Mouse (Mus musculus) intestine, embryonic 16.5 days (tissue): ENCODE results near the gene Ccdc57. TPM values are rescaled to one million over a fixed set of nuclear protein-coding genes. Genes with fewer than 3 reads are reported as not detected.

Source experiments
- ATAC-seq: fragments of 200-750 bp; cut with Nextera tagmentation; 2 replicates; pipeline ENCODE4 v1.8.0; 2017; ENCODE audit warnings: moderate TSS enrichment, moderate library complexity
- H3K27ac ChIP-seq: fragments of 300-500 bp; sonication (generic); 2 replicates; pipeline ENCODE4 v1.5.1; 2014; ENCODE audit warnings: mild to moderate bottlenecking, low read length
- H3K27me3 ChIP-seq: fragments of 300-500 bp; sonication (generic); replicated peaks from 2 replicates; pipeline ENCODE4 v1.6.1; 2014; ENCODE audit warnings: low read length, control low read depth, mixed read lengths; ENCODE audit not compliant: control insufficient read depth, insufficient read depth
- H3K36me3 ChIP-seq: fragments of 300-500 bp; sonication (generic); 2 replicates; pipeline ENCODE4 v1.6.1; 2014; ENCODE audit warnings: low read length, control low read depth; ENCODE audit not compliant: control insufficient read depth, insufficient read depth
- H3K4me1 ChIP-seq: fragments of 300-500 bp; sonication (generic); 2 replicates; pipeline ENCODE4 v1.6.1; 2014; ENCODE audit warnings: low read length, control low read depth, mixed read lengths; ENCODE audit not compliant: control insufficient read depth, insufficient read depth
- H3K4me2 ChIP-seq: fragments of 300-500 bp; sonication (generic); 2 replicates; pipeline ENCODE4 v1.6.1; 2014; ENCODE audit warnings: low read depth, low read length, control low read depth
- H3K4me3 ChIP-seq: fragments of 300-500 bp; sonication (generic); 2 replicates; pipeline ENCODE4 v1.5.1; 2014; ENCODE audit warnings: mild to moderate bottlenecking, low read length
- H3K9ac ChIP-seq: fragments of 300-500 bp; sonication (generic); 2 replicates; pipeline ENCODE4 v1.6.1; 2014; ENCODE audit warnings: low read depth, low read length
- H3K9me3 ChIP-seq: fragments of 300-500 bp; sonication (generic); 2 replicates; pipeline ENCODE4 v1.6.1; 2016; ENCODE audit warnings: low read length, control low read depth; ENCODE audit not compliant: control insufficient read depth
- WGBS: fragments of 180-500 bp; shearing (Covaris S2); extraction: QIAGEN DNeasy Blood & Tissue Kit; methylation state at CpG from one replicate; pipeline ENCODE4 v1.1.7; 2014; 5-methylcytosine and 5-hydroxymethylcytosine counted together
- polyA plus RNA-seq: library from polyadenylated mRNA; unstranded; fragments of >200 nt; fragmentation: Nextera tagmentation; extraction: Ambion mirVana; gene quantifications from 2 replicates; pipeline ENCODE4 v1.2.1, GENCODE M21; 2015

Ccdc57 gene
- polyA plus RNA-seq, 1 experiment from 2014 or later: 4.3 TPM

- 83% methylated on average over 6 of the region's 6 CpGs for WGBS
- Histone ChIP-seq H3K4me2 (no peak overlapping the region), H3K9me3 (no peaks in the 10 kb centered on the region), H3K4me1 (peaks cover 5% of the 10 kb centered on the region), H3K36me3 (no peaks in the 10 kb centered on the region), H3K4me3 (no peak overlapping the region), H3K27me3 (no peaks in the 10 kb centered on the region), H3K9ac (no peak overlapping the region), H3K27ac (no peak overlapping the region)
- no peak for ATAC-seq
Measured at GRCm38 (mm10) chr11:120898114-120898548, 34.5 kb downstream of the Ccdc57 start.

- Histone ChIP-seq H3K4me2 (no peak overlapping the region), H3K9me3 (no peaks in the 10 kb centered on the region), H3K27me3 (no peaks in the 10 kb centered on the region), H3K36me3 (no peaks in the 10 kb centered on the region), H3K4me1 (no peaks in the 10 kb centered on the region; the same call in 1 of the 2 replicates), H3K27ac (no peak overlapping the region), H3K4me3 (no peak overlapping the region), H3K9ac (no peak overlapping the region)
- WGBS: 88% methylated on average over 6 of the region's 6 CpGs
- no peak for ATAC-seq
Measured at GRCm38 (mm10) chr11:120895441-120895840, 37.2 kb downstream of the Ccdc57 start.

- no peaks in the 10 kb centered on the region for H3K27me3 ChIP-seq
- no peak overlapping the region for H3K4me3 ChIP-seq
- H3K36me3 ChIP-seq: no peaks in the 10 kb centered on the region
- H3K9me3 ChIP-seq: no peaks in the 10 kb centered on the region
- 83% methylated on average over 8 of the region's 8 CpGs for WGBS
- H3K27ac ChIP-seq: no peak overlapping the region
- no peak overlapping the region for H3K4me2 ChIP-seq
- no peak for ATAC-seq
- no peak overlapping the region for H3K9ac ChIP-seq
- H3K4me1 ChIP-seq: no peaks in the 10 kb centered on the region; the same call in 1 of the 2 replicates
Measured at GRCm38 (mm10) chr11:120894397-120894796, 38.3 kb downstream of the Ccdc57 start.

- WGBS: 53% methylated on average over 3 of the region's 3 CpGs
- Histone ChIP-seq H3K36me3 (peaks cover 10% of the 10 kb centered on the region), H3K9me3 (peaks cover 6% of the 10 kb centered on the region; the same call in 1 of the 2 replicates), H3K27me3 (no peaks in the 10 kb centered on the region), H3K4me1 (no peaks in the 10 kb centered on the region), H3K27ac (no peak overlapping the region), H3K4me3 (no peak overlapping the region), H3K4me2 (no peak overlapping the region), H3K9ac (no peak overlapping the region)
- ATAC-seq: no peak
Measured at GRCm38 (mm10) chr11:120889216-120889615, 43.5 kb downstream of the Ccdc57 start.

- Histone ChIP-seq H3K27ac (no peak overlapping the region), H3K9ac (no peak overlapping the region), H3K4me3 (no peak overlapping the region), H3K9me3 (peaks cover 6% of the 10 kb centered on the region; the same call in 1 of the 2 replicates), H3K4me1 (no peaks in the 10 kb centered on the region), H3K4me2 (no peak overlapping the region), H3K36me3 (peaks cover 10% of the 10 kb centered on the region), H3K27me3 (no peaks in the 10 kb centered on the region)
- no peak for ATAC-seq
- WGBS: 91% methylated on average over 5 of the region's 5 CpGs
Measured at GRCm38 (mm10) chr11:120888718-120889117, 44.0 kb downstream of the Ccdc57 start.

GRCm38 (mm10) chr11:120887502-120887901, 45.2 kb downstream of the Ccdc57 start:
- 92% methylated on average over 5 of the region's 5 CpGs for WGBS
- Histone ChIP-seq H3K36me3 (peaks cover 10% of the 10 kb centered on the region), H3K4me2 (no peak overlapping the region), H3K9ac (no peak overlapping the region), H3K4me1 (no peaks in the 10 kb centered on the region), H3K27me3 (no peaks in the 10 kb centered on the region), H3K9me3 (peaks cover 6% of the 10 kb centered on the region; the same call in 1 of the 2 replicates), H3K27ac (no peak overlapping the region), H3K4me3 (no peak overlapping the region)
- ATAC-seq: no peak

- Histone ChIP-seq H3K27me3 (no peaks in the 10 kb centered on the region), H3K27ac (no peak overlapping the region), H3K4me2 (no peak overlapping the region), H3K4me1 (no peaks in the 10 kb centered on the region), H3K36me3 (peaks cover 10% of the 10 kb centered on the region), H3K4me3 (no peak overlapping the region), H3K9me3 (peaks cover 6% of the 10 kb centered on the region; the same call in 1 of the 2 replicates), H3K9ac (no peak overlapping the region)
- 66% methylated on average over 5 of the region's 5 CpGs for WGBS
- no peak for ATAC-seq
Measured at GRCm38 (mm10) chr11:120886462-120886861, 46.2 kb downstream of the Ccdc57 start.

- no peak overlapping the region for H3K27ac ChIP-seq
- WGBS: 88% methylated on average over 3 of the region's 3 CpGs
- H3K4me2 ChIP-seq: no peak overlapping the region
- H3K27me3 ChIP-seq: no peaks in the 10 kb centered on the region
- ATAC-seq: no peak
- no peaks in the 10 kb centered on the region for H3K4me1 ChIP-seq
- H3K4me3 ChIP-seq: no peak overlapping the region
- peaks cover 6% of the 10 kb centered on the region; the same call in 1 of the 2 replicates for H3K9me3 ChIP-seq
- peaks cover 10% of the 10 kb centered on the region for H3K36me3 ChIP-seq
- no peak overlapping the region for H3K9ac ChIP-seq
Measured at GRCm38 (mm10) chr11:120883601-120884000, 49.1 kb downstream of the Ccdc57 start.

GRCm38 (mm10) chr11:120882931-120883330, 49.7 kb downstream of the Ccdc57 start:
- 88% methylated on average over 4 of the region's 4 CpGs for WGBS
- Histone ChIP-seq H3K4me3 (no peak overlapping the region), H3K27me3 (no peaks in the 10 kb centered on the region), H3K9me3 (peaks cover 4% of the 10 kb centered on the region; the same call in 1 of the 2 replicates), H3K36me3 (peaks cover 10% of the 10 kb centered on the region), H3K9ac (no peak overlapping the region), H3K4me2 (no peak overlapping the region), H3K27ac (no peak overlapping the region), H3K4me1 (no peaks in the 10 kb centered on the region)
- no peak for ATAC-seq

- no peaks in the 10 kb centered on the region for H3K9me3 ChIP-seq
- no peaks in the 10 kb centered on the region for H3K36me3 ChIP-seq
- H3K4me1 ChIP-seq: no peaks in the 10 kb centered on the region
- no peak overlapping the region for H3K4me2 ChIP-seq
- no peak overlapping the region for H3K4me3 ChIP-seq
- 69% methylated on average over 6 of the region's 6 CpGs for WGBS
- H3K27ac ChIP-seq: no peak overlapping the region
- no peak overlapping the region for H3K9ac ChIP-seq
- no peak for ATAC-seq
- H3K27me3 ChIP-seq: no peaks in the 10 kb centered on the region
Measured at GRCm38 (mm10) chr11:120873206-120873605, 59.5 kb downstream of the Ccdc57 start.
